Mouse (Mus musculus): ENCODE results near the gene Mobp.

- TF ChIP-seq CTCF (IDR thresholded peaks at IDR 0.05; ENCODE audit: extremely low read depth, insufficient read length, insufficient replicate concordance, low read depth, low read length), result no peak
- TF ChIP-seq POLR2A (IDR thresholded peaks at IDR 0.05; ENCODE audit: low read depth, low read length), result no peak
These were observed 29.3 kb downstream of the Mobp start for GRCm38 (mm10) chr9:120178813-120179212.
